Mouse (Mus musculus) limb, embryonic 11.5 days (tissue): ENCODE results near the gene Zbtb46. TPM values are rescaled to one million over a fixed set of nuclear protein-coding genes. Genes with fewer than 3 reads are reported as not detected.

Experiments
- ATAC-seq: fragments of 200-750 bp; cut with Nextera tagmentation; 2 replicates; pipeline ENCODE4 v1.8.0; 2017; ENCODE audit warnings: low read depth; ENCODE audit not compliant: insufficient number of reproducible peaks, low FRiP score, low TSS enrichment
- DNase-seq: peaks from one replicate; pipeline ENCODE4 v3.0.0-alpha.2; 2015; ENCODE audit warnings: low spot score
- H3K27ac ChIP-seq: fragments of 300-500 bp; sonication (generic); replicated peaks from 2 replicates; pipeline ENCODE4 v1.5.1; 2014; ENCODE audit warnings: low read depth, mild to moderate bottlenecking, low read length
- H3K27me3 ChIP-seq: fragments of 300-500 bp; sonication (generic); 2 replicates; pipeline ENCODE4 v1.6.1; 2014; ENCODE audit warnings: mild to moderate bottlenecking, low read length, mixed read lengths; ENCODE audit not compliant: control insufficient read depth, insufficient read depth
- H3K36me3 ChIP-seq: fragments of 300-500 bp; sonication (generic); 2 replicates; pipeline ENCODE4 v1.6.1; 2014; ENCODE audit warnings: mild to moderate bottlenecking, low read length, moderate library complexity, mixed read lengths; ENCODE audit not compliant: control insufficient read depth, insufficient read depth
- H3K4me1 ChIP-seq: fragments of 300-500 bp; sonication (generic); 2 replicates; pipeline ENCODE4 v1.6.1; 2014; ENCODE audit warnings: low read length, mixed read lengths; ENCODE audit not compliant: control insufficient read depth, insufficient read depth
- H3K4me2 ChIP-seq: fragments of 300-500 bp; sonication (generic); 2 replicates; pipeline ENCODE4 v1.6.1; 2014; ENCODE audit warnings: low read depth, mild to moderate bottlenecking, moderate library complexity; ENCODE audit not compliant: severe bottlenecking
- H3K4me3 ChIP-seq: fragments of 300-500 bp; sonication (generic); 2 replicates; pipeline ENCODE4 v1.5.1; 2014; ENCODE audit warnings: low read depth, low read length
- H3K9ac ChIP-seq: fragments of 300-500 bp; sonication (generic); 2 replicates; pipeline ENCODE4 v1.6.1; 2014; ENCODE audit warnings: mild to moderate bottlenecking, low read length
- H3K9me3 ChIP-seq: fragments of 300-500 bp; sonication (generic); 2 replicates; pipeline ENCODE4 v1.6.1; 2016; ENCODE audit warnings: low read length; ENCODE audit not compliant: control insufficient read depth
- WGBS: fragments of 180-500 bp; shearing (Covaris S2); extraction: QIAGEN DNeasy Blood & Tissue Kit; methylation state at CpG from one replicate; pipeline ENCODE4 v1.1.7; 2014; 5-methylcytosine and 5-hydroxymethylcytosine counted together
- polyA plus RNA-seq: library from polyadenylated mRNA; unstranded; fragments of >200 nt; fragmentation: Nextera tagmentation; extraction: Ambion mirVana; gene quantifications from 2 replicates; pipeline ENCODE4 v1.2.1, GENCODE M21; 2014

Zbtb46 gene
- polyA plus RNA-seq, 1 experiment from 2014 or later = 9.8 TPM

DNA sequence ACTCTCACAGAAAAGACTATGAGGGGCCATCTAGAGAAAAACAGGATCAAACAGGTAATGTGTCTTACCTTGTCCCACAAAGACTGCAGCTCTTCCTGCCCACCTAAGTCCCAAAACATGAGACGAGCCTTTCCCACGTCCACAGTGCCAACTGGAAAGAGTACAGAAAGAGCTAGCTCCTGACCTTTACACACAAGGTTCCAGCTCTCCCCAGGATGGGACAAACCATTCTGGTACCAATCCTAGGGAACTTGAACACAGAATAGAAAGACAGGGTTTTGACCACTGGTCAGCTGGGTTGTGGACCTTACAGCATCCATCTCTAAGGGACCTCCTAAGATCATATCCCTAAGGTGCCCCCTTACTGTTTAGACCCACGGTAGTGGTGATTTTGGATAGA lies 95.3 kb downstream of the Zbtb46 start:
- no peak overlapping the region for H3K27ac ChIP-seq
- H3K9ac ChIP-seq = no peak overlapping the region
- 89% methylated on average over 3 of the region's 3 CpGs for WGBS
- peaks cover 11% of the 10 kb centered on the region for H3K4me1 ChIP-seq
- no peaks in the 10 kb centered on the region; the same call in 1 of the 2 replicates for H3K9me3 ChIP-seq
- H3K4me2 ChIP-seq = peak overlapping the region; percentile 92
- DNase-seq (no peak), ATAC-seq (no peak)
- H3K36me3 ChIP-seq = peaks cover 24% of the 10 kb centered on the region
- H3K27me3 ChIP-seq = no peaks in the 10 kb centered on the region
- peak overlapping the region; percentile 83 for H3K4me3 ChIP-seq

DNA sequence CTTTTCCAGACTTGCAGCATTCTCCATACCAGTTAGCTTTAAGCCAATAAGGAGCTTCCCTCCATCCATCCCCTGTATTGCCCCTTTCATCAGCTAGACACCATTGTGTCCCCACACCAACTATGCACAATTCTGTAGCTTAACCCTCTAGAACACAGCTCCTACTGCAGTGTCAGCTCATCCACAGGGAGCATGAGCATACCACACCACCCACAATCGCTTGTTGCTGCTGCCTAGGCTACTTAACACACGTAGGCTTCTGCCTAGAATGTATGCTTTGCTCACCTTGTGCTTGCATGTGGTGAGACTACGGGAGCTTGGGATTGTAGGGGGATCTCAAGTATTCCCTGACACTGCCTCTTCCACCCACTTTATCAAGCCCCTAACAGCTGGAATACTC lies 102.4 kb downstream of the Zbtb46 start:
- Histone ChIP-seq H3K36me3 (peaks cover 43% of the 10 kb centered on the region), H3K27me3 (no peaks in the 10 kb centered on the region), H3K9me3 (no peaks in the 10 kb centered on the region), H3K4me3 (no peak overlapping the region), H3K9ac (no peak overlapping the region), H3K27ac (no peak overlapping the region), H3K4me2 (no peak overlapping the region), H3K4me1 (no peaks in the 10 kb centered on the region)
- ATAC-seq (no peak), DNase-seq (no peak)
- WGBS = 77% methylated on average over 3 of the region's 3 CpGs

DNA sequence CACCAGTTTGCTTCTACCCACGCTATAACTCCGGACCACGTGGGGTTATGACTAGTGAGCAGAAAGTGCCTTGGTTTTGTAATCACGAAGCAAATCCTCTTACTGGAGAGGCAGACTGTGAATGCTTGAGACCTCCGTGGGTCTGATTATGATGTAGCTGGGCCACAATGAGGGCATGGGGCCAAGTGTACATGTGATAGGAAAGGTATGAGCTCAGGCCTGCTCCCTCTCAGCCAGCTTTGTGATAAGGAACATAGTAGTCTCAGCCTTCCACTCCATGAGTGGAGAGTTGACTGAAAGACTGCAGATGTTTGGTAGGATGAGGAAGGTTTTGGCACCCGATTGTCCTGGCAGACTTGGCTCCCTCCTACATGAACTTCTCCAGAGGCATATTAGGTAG lies 116.5 kb downstream of the Zbtb46 start:
- ATAC-seq = no peak
- Histone ChIP-seq H3K27ac (no peak overlapping the region), H3K4me2 (no peak overlapping the region), H3K4me3 (no peak overlapping the region), H3K4me1 (no peaks in the 10 kb centered on the region), H3K36me3 (peaks cover 18% of the 10 kb centered on the region), H3K9me3 (no peaks in the 10 kb centered on the region), H3K27me3 (no peaks in the 10 kb centered on the region), H3K9ac (no peak overlapping the region)
- 93% methylated on average over 6 of the region's 6 CpGs for WGBS
- no peak for DNase-seq

DNA sequence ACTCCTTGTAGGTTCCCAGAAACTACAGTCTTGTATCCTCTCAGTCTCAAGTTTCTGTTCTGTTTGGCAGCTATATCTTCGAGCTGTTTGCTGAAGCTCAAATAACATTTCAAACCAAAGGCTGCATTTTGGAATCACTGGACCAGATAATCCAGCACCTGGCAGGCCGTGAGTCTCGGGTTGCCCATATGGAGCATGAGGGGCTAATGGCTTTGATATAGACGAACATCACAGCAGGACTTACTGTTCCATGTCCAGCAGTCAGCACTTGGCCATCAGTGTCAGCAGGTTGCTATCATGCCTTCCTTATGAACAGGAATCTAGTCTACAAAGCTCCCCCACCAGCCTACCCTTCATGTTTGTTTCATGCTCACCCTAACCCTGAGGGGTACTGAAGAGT lies 118.8 kb downstream of the Zbtb46 start:
- Histone ChIP-seq H3K9me3 (no peaks in the 10 kb centered on the region), H3K4me1 (no peaks in the 10 kb centered on the region), H3K36me3 (peaks cover 17% of the 10 kb centered on the region), H3K4me2 (no peak overlapping the region), H3K27me3 (no peaks in the 10 kb centered on the region), H3K27ac (no peak overlapping the region), H3K9ac (no peak overlapping the region), H3K4me3 (no peak overlapping the region)
- DNase-seq (no peak), ATAC-seq (no peak)
- WGBS = 91% methylated on average over 4 of the region's 4 CpGs

Other genes with a start within 250 kb of the Zbtb46 start
- 0.94 and 1.4 TPM in 2 replicates for gene Srms, start 246.2 kb downstream of the Zbtb46 start, polyA plus RNA-seq
- gene Fndc11, start 239.4 kb downstream of the Zbtb46 start, polyA plus RNA-seq = 0.17 and 0.69 TPM in 2 replicates
- gene Helz2, start 217.4 kb downstream of the Zbtb46 start, polyA plus RNA-seq = 0.99 and 1.2 TPM in 2 replicates
- 19.7 and 21.3 TPM in 2 replicates for gene Gmeb2, start 171.4 kb downstream of the Zbtb46 start, polyA plus RNA-seq
- gene Stmn3, start 144.9 kb downstream of the Zbtb46 start, polyA plus RNA-seq = 0.84 and 0.91 TPM in 2 replicates
- gene Rtel1, start 139.7 kb downstream of the Zbtb46 start, polyA plus RNA-seq = 63.0 and 63.7 TPM in 2 replicates
- 35.0 and 40.2 TPM in 2 replicates for gene Zgpat, start 94.5 kb downstream of the Zbtb46 start, polyA plus RNA-seq
- gene Arfrp1, start 94.0 kb downstream of the Zbtb46 start, polyA plus RNA-seq = 57.3 and 63.7 TPM in 2 replicates
- 20.9 and 26.7 TPM in 2 replicates for gene Lime1, start 79.3 kb downstream of the Zbtb46 start, polyA plus RNA-seq
- 0.08 and 0.21 TPM in 2 replicates for gene Abhd16b, start 33.8 kb upstream of the Zbtb46 start, polyA plus RNA-seq
- gene Tpd52l2, start 37.7 kb upstream of the Zbtb46 start, polyA plus RNA-seq = 165 and 175 TPM in 2 replicates
- 75.3 and 80.9 TPM in 2 replicates for gene Dnajc5, start 61.1 kb upstream of the Zbtb46 start, polyA plus RNA-seq
- 34.4 and 39.7 TPM in 2 replicates for gene Uckl1, start 125.5 kb upstream of the Zbtb46 start, polyA plus RNA-seq
- 78.7 and 82.5 TPM in 2 replicates for gene Prpf6, start 132.4 kb upstream of the Zbtb46 start, polyA plus RNA-seq
- 30.9 and 41.1 TPM in 2 replicates for gene Zfp512b, start 133.4 kb upstream of the Zbtb46 start, polyA plus RNA-seq
- 14.9 and 17.7 TPM in 2 replicates for gene Samd10, start 139.8 kb upstream of the Zbtb46 start, polyA plus RNA-seq
- gene Gm29797, start 197.6 kb upstream of the Zbtb46 start, polyA plus RNA-seq = 0.68 and 0.88 TPM in 2 replicates
- gene Sox18, start 212.2 kb upstream of the Zbtb46 start, polyA plus RNA-seq = 21.4 and 22.0 TPM in 2 replicates
- gene Tcea2, start 220.9 kb upstream of the Zbtb46 start, polyA plus RNA-seq = 23.2 and 25.2 TPM in 2 replicates
- gene Rgs19, start 234.6 kb upstream of the Zbtb46 start, polyA plus RNA-seq = 92.5 and 97.1 TPM in 2 replicates
- gene Lkaaear1, start 239.0 kb upstream of the Zbtb46 start, polyA plus RNA-seq = not detected in 2 replicates